Mouse (Mus musculus): ENCODE results near the gene Mapk3. TPM values are rescaled to one million over a fixed set of nuclear protein-coding genes. Genes with fewer than 3 reads are reported as not detected.
"Not testable (repeated sequence)": the region's sequence is repeated elsewhere in the genome, so short reads cannot be mapped to it uniquely, and the experiment has no call there.

Gene Mapk3
- total RNA-seq (2021) = 100 to 1,000 TPM; 260 to 263 TPM

GRCm38 (mm10) chr7:126759050-126759671, at the start of gene Mapk3:
Mapk3 (plus strand) TSS chr7:126759601.
- DNase-seq (ENCODE audit: extremely low spot score in 1 of 2, low spot score in 2 of 2) = peak; percentile 89 to 94
- intact Hi-C loops (cut with DNase I) = no loop called here

GRCm38 (mm10) chr7:126710266-126710665, 49.1 kb upstream of the Mapk3 start:
- intact Hi-C loops (cut with DNase I) = no loop called here

GRCm38 (mm10) chr7:126711910-126712309, 47.5 kb upstream of the Mapk3 start:
- no peak for DNase-seq (ENCODE audit: extremely low spot score in 1 of 2, low spot score in 2 of 2)
- intact Hi-C loops (cut with DNase I) = no loop called here

More at GRCm38 (mm10) chr7:126710266-126710665, 49.1 kb upstream of the Mapk3 start:
- DNase-seq (ENCODE audit: extremely low spot score in 1 of 2, low spot score in 2 of 2) = no peak

GRCm38 (mm10) chr7:126715679-126716078, 43.7 kb upstream of the Mapk3 start:
- DNase-seq (ENCODE audit: extremely low spot score in 1 of 2, low spot score in 2 of 2) = no peak
- intact Hi-C loops (cut with DNase I) = no loop called here

GRCm38 (mm10) chr7:126717566-126717965, 41.8 kb upstream of the Mapk3 start:
- intact Hi-C loops (cut with DNase I) = no loop called here
- DNase-seq (ENCODE audit: extremely low spot score in 1 of 2, low spot score in 2 of 2) = no peak

- DNase-seq (ENCODE audit: extremely low spot score in 1 of 2, low spot score in 2 of 2) = no peak
- intact Hi-C loops (cut with DNase I) = no loop called here
Observed at GRCm38 (mm10) chr7:126718787-126719337, 40.5 kb upstream of the Mapk3 start.

GRCm38 (mm10) chr7:126721635-126722034, 37.8 kb upstream of the Mapk3 start:
- DNase-seq (ENCODE audit: extremely low spot score in 1 of 2, low spot score in 2 of 2) = no peak
- intact Hi-C loops (cut with DNase I) = no loop called here

- intact Hi-C loops (cut with DNase I) = no loop called here
- no peak for DNase-seq (ENCODE audit: extremely low spot score in 1 of 2, low spot score in 2 of 2)
Observed at GRCm38 (mm10) chr7:126725077-126725476, 34.3 kb upstream of the Mapk3 start.

- no peak for DNase-seq (ENCODE audit: extremely low spot score in 1 of 2, low spot score in 2 of 2)
- intact Hi-C loops (cut with DNase I) = no loop called here
Observed at GRCm38 (mm10) chr7:126725667-126726066, 33.7 kb upstream of the Mapk3 start.

- DNase-seq (ENCODE audit: extremely low spot score in 1 of 2, low spot score in 2 of 2); intact Hi-C loops (cut with DNase I): not testable (repeated sequence)
Observed at GRCm38 (mm10) chr7:126730256-126730789, 29.1 kb upstream of the Mapk3 start.

- intact Hi-C loops (cut with DNase I) = no loop called here
- DNase-seq (ENCODE audit: extremely low spot score in 1 of 2, low spot score in 2 of 2) = no peak
Observed at GRCm38 (mm10) chr7:126736122-126736521, 23.3 kb upstream of the Mapk3 start.

- peak in 1 of 2 experiments; percentile 60 for DNase-seq (ENCODE audit: extremely low spot score in 1 of 2, low spot score in 2 of 2)
- intact Hi-C loops (cut with DNase I) = no loop called here
Observed at GRCm38 (mm10) chr7:126739551-126739950, 19.9 kb upstream of the Mapk3 start.

GRCm38 (mm10) chr7:126740132-126740735, 19.2 kb upstream of the Mapk3 start:
- intact Hi-C loops (cut with DNase I) = no loop called here
- DNase-seq (ENCODE audit: extremely low spot score in 1 of 2, low spot score in 2 of 2) = no peak

GRCm38 (mm10) chr7:126740977-126741376, 18.4 kb upstream of the Mapk3 start:
- DNase-seq (ENCODE audit: extremely low spot score in 1 of 2, low spot score in 2 of 2) = no peak
- intact Hi-C loops (cut with DNase I) = no loop called here

- no peak for DNase-seq (ENCODE audit: extremely low spot score in 1 of 2, low spot score in 2 of 2)
- intact Hi-C loops (cut with DNase I) = no loop called here
Observed at GRCm38 (mm10) chr7:126741452-126741851, 17.9 kb upstream of the Mapk3 start.

GRCm38 (mm10) chr7:126741964-126742482, 17.4 kb upstream of the Mapk3 start:
- intact Hi-C loops (cut with DNase I) = no loop called here
- no peak for DNase-seq (ENCODE audit: extremely low spot score in 1 of 2, low spot score in 2 of 2)

GRCm38 (mm10) chr7:126746066-126746465, 13.3 kb upstream of the Mapk3 start:
- no peak for DNase-seq (ENCODE audit: extremely low spot score in 1 of 2, low spot score in 2 of 2)
- intact Hi-C loops (cut with DNase I) = no loop called here

GRCm38 (mm10) chr7:126746798-126747197, 12.6 kb upstream of the Mapk3 start:
- intact Hi-C loops (cut with DNase I) = no loop called here
- DNase-seq (ENCODE audit: extremely low spot score in 1 of 2, low spot score in 2 of 2) = no peak

GRCm38 (mm10) chr7:126748824-126749223, 10.6 kb upstream of the Mapk3 start:
- intact Hi-C loops (cut with DNase I) = no loop called here
- DNase-seq (ENCODE audit: extremely low spot score in 1 of 2, low spot score in 2 of 2) = no peak

Measured in left cerebral cortex, postnatal 10 days (tissue).